ENCODE assay signal across 8 mouse cellular contexts in the genomic region with DNA sequence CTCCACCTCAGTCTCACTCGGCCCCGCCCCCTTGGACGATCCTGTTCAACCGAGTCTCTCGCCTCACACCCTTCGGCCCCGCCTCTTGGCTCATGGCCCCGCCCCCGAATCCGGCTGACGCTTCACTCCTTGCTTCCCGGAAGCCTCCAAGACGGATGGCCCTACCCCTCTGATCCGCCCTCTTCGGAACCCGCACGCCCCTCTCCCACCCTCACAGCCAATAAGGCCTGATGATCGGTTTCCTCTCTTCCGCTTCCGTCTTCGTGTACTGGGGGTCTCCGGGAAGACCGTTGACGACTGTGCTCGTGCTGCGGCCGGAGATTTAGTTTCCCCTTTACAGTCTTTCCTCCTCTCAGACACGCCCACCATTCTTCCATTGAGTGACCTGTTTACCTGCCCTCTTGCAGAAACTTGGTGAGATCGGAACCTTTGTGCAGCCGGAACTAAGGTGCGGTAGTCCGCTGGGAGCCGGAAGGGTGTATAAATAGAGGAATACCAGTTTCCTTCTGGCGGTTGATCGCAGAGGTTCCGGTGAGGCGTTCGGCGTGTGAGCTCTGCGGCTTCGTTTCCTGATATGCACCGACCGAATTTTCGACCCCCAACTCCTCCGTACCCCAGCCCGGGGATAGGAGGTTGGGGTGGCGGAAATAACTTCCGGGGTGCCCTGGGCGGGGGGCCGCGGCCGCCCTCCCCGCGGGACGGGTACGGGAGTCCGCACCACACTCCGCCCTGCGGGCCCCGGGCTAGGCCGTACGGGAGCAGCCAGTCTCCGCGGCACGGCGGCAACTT. TPM values are rescaled to one million over a fixed set of nuclear protein-coding genes. Genes with fewer than 3 reads are reported as not detected.
DNase-seq lines count a peak whose midpoint lies in the region; ATAC-seq lines count a peak whose summit lies in the region.

A gene (plus strand): TSS at position 282 of the 789 bp plus-strand sequence.
A gene (minus strand): TSS at position 643 of the 789 bp plus-strand sequence.

- DNase-seq in adrenal gland, adult (ENCODE audit: inconsistent age in 2 of 2, low spot score in 1 of 2), result peak; percentile 100
- peak; percentile 100 for DNase-seq in embryo, embryonic 10.5 days (ENCODE audit: low spot score)
- peak; percentile 100 for DNase-seq in gastrocnemius, postnatal 14 days
- DNase-seq in left cerebral cortex, postnatal 10 days (ENCODE audit: extremely low spot score in 1 of 2, low spot score in 2 of 2), result peak; percentile 99 to 100
- peak; percentile 99 for DNase-seq in right cerebral cortex, postnatal 25 days
- peak; percentile 100 for DNase-seq in urinary bladder, postnatal 4 days (ENCODE audit: low spot score in 2 of 2)

- peak; percentile 91 for ATAC-seq in inflammation-experienced regulatory T-cells, adult 6 months
- peak; percentile 94 for ATAC-seq in megakaryocyte-erythroid progenitor cell, adult 5-6 weeks (replicated peaks; ENCODE audit: low FRiP score, low TSS enrichment, poor library complexity, severe bottlenecking)

- intact Hi-C loops in gastrocnemius, postnatal 14 days (cut with DNase I; ENCODE audit: low total_unique reads), result no loop called here
- intact Hi-C loops in left cerebral cortex, postnatal 10 days (cut with DNase I), result no loop called here

RNA-seq across cellular contexts. Expression of the first gene that starts in this region (rescaled TPM):
- 1 to 10 TPM; 5.8 to 7.8 TPM for total RNA-seq in gastrocnemius, postnatal 14 days (2021)
- polyA plus RNA-seq in inflammation-experienced regulatory T-cells, adult 6 months (2017; shearing (Covaris generic)), result 10 to 100 TPM; 11.2 to 16.1 (median 14.5) TPM
- 10 to 100 TPM; 18.4 to 19.0 TPM for total RNA-seq in left cerebral cortex, postnatal 10 days (2021)
- 46.3 and 59.2 TPM in 2 replicates for total RNA-seq in megakaryocyte-erythroid progenitor cell, adult 5-6 weeks (2014; fragmentation: Nextera tagmentation)
- total RNA-seq in megakaryocyte-erythroid progenitor cell, adult 5-6 weeks (2017), result 34.0 and 49.9 TPM in 2 replicates

RNA-seq across cellular contexts. Expression of the second gene that starts in this region (rescaled TPM):
- under 1 TPM; 0.55 to 0.74 TPM for total RNA-seq in gastrocnemius, postnatal 14 days (2021)
- 1 to 10 TPM in 1 of 3 experiments, under 1 TPM in 2; 0.25 to 2.4 (median 0.36) TPM for polyA plus RNA-seq in inflammation-experienced regulatory T-cells, adult 6 months (2017; shearing (Covaris generic))
- 1 to 10 TPM; 1.0 to 1.3 TPM for total RNA-seq in left cerebral cortex, postnatal 10 days (2021)
- 2.2 TPM in 1 of 2 replicates, not detected in the other for total RNA-seq in megakaryocyte-erythroid progenitor cell, adult 5-6 weeks (2014; fragmentation: Nextera tagmentation)
- total RNA-seq in megakaryocyte-erythroid progenitor cell, adult 5-6 weeks (2017), result 1.1 TPM in 1 of 2 replicates, not detected in the other

Comparison
In these comparisons a context has a peak if more than half of its experiments do, and no peak if none do; other contexts are left out.
1. Peak in every context shown above with its lines: DNase-seq and ATAC-seq.